Mouse (Mus musculus) cerebellum, adult 11 months (tissue): ENCODE measurements around the gene Ifna5.
"Not testable (repeated sequence)": the region's sequence is repeated elsewhere in the genome, so short reads cannot be mapped to it uniquely, and the experiment has no call there.

Source experiments
- DNase-seq: peaks from one replicate; pipeline ENCODE4 v3.0.0; 2022

The Ifna5 gene

DNA sequence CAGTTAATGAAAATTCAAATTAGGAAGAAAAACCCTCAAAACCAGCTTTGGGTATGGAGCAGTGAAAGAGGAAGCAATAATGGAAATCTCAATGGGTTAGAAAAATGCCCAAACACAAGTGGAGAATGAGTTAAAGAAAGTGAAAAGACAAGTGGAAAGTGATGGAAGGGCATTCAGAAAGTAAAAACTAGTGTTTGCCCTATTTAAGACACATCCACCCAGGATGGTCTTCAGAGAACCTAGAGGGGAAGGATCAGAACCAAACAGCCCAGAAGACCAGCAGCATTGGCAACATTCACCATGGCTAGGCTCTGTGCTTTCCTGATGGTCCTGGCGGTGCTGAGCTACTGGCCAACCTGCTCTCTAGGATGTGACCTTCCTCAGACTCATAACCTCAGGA lies at the start of gene Ifna5:
Gene Ifna5 (plus strand): TSS at position 301 of the 400 bp plus-strand sequence.
- DNase-seq = not testable (repeated sequence)

- DNase-seq = peak; percentile 61
These were observed 46.9 kb upstream of the Ifna5 start, which contains the start of gene Gm13277 for GRCm38 (mm10) chr4:88788402-88788801. TSS of gene Gm13277 (plus strand) at chr4:88788632.

- not testable (repeated sequence) for DNase-seq
These were observed 44.1 kb upstream of the Ifna5 start, which contains the start of gene Gm13278 for GRCm38 (mm10) chr4:88791250-88791649. TSS of gene Gm13278 (plus strand) at chr4:88791550.

GRCm38 (mm10) chr4:88793936-88794675 lies 41.2 kb upstream of the Ifna5 start, which contains the start of gene Gm13275:
TSS of gene Gm13275 (plus strand) at chr4:88794487.
- DNase-seq = peak; percentile 73

DNA sequence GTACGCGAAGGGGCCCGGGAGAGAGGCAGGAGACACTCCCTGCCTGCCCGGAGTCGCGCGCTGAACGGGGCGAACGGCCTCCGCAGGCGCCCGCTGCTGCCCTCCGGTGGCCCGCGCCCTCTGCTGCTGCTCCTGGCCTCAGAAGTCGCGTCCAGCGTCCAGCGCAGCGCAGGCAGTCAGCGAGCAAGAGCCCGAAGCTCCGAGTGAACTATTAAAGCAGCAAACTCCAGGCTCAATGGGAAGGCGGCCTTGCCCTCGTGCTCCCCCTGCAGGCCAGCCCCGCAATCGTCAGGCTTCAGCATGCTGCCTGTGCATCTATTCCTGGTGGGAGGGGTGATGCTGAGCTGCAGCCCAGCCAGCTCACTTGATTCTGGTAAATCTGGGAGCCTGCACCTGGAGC lies 38.2 kb upstream of the Ifna5 start, which contains the start of gene Gm13279:
Gene Gm13279 (plus strand): TSS at position 301 of the 400 bp plus-strand sequence.
- not testable (repeated sequence) for DNase-seq

GRCm38 (mm10) chr4:88799365-88799764 lies 36.0 kb upstream of the Ifna5 start, which contains the start of gene Gm13285:
TSS of gene Gm13285 (plus strand) at chr4:88799665.
- DNase-seq = not testable (repeated sequence)

DNA sequence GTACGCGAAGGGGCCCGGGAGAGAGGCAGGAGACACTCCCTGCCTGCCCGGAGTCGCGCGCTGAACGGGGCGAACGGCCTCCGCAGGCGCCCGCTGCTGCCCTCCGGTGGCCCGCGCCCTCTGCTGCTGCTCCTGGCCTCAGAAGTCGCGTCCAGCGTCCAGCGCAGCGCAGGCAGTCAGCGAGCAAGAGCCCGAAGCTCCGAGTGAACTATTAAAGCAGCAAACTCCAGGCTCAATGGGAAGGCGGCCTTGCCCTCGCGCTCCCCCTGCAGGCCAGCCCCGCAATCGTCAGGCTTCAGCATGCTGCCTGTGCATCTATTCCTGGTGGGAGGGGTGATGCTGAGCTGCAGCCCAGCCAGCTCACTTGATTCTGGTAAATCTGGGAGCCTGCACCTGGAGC lies 32.4 kb upstream of the Ifna5 start, which contains the start of gene Gm13287:
Gene Gm13287 (plus strand): TSS at position 301 of the 400 bp plus-strand sequence.
- DNase-seq = not testable (repeated sequence)

DNA sequence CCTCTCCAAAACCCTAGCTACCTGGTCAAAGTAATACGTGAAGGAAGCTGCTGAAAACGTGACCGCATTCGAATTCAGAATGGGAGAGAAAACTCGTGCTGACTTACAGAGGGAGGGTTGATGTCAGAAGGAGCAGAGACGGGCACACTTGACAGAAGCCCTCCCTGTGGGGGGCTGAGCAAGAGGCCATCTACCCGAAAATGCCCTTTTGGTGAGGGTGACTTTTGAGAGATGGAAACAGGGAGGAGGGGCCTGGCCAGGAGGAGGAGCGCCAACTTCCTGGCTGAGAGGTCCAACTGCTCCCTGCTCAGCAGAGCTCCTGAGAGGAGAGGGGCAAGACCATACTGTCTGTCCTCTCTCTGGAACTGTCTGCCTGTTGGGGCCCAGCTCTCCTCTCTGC lies 30.1 kb upstream of the Ifna5 start, which contains the start of gene Gm13288:
Gene Gm13288 (plus strand): TSS at position 301 of the 400 bp plus-strand sequence.
- not testable (repeated sequence) for DNase-seq

DNA sequence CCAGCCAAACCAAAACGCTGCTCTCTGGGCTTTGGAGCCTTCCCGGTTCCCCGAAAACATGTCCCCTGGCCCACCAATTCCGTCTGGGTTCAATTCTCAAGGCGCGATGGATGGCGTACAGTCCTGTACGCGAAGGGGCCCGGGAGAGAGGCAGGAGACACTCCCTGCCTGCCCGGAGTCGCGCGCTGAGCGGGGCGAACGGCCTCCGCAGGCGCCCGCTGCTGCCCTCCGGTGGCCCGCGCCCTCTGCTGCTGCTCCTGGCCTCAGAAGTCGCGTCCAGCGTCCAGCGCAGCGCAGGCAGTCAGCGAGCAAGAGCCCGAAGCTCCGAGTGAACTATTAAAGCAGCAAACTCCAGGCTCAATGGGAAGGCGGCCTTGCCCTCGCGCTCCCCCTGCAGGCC lies 29.6 kb upstream of the Ifna5 start:
- peak; percentile 17 for DNase-seq

GRCm38 (mm10) chr4:88815928-88816327 lies 19.4 kb upstream of the Ifna5 start, which contains the start of gene Ifna7:
TSS of gene Ifna7 (plus strand) at chr4:88816228.
- DNase-seq = no peak

DNA sequence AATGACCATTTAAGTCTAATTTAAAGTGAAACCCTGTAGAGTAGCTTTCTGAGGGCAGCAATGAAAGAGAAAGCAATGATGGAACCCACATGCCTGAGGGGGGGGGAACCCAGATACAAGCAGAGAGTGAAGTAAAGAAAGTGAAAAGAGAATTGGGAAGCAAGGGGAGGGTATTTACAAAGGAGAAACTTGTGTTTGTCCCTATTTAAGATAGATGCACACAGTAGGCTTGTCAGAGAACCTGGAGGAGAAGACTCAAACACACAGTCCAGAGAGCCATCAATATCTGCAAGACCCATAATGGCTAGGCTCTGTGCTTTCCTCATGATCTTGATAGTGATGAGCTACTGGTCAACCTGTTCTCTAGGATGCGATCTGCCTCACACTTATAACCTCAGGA lies 15.7 kb upstream of the Ifna5 start, which contains the start of gene Ifna11:
Gene Ifna11 (plus strand): TSS at position 301 of the 400 bp plus-strand sequence.
- DNase-seq = no peak

DNA sequence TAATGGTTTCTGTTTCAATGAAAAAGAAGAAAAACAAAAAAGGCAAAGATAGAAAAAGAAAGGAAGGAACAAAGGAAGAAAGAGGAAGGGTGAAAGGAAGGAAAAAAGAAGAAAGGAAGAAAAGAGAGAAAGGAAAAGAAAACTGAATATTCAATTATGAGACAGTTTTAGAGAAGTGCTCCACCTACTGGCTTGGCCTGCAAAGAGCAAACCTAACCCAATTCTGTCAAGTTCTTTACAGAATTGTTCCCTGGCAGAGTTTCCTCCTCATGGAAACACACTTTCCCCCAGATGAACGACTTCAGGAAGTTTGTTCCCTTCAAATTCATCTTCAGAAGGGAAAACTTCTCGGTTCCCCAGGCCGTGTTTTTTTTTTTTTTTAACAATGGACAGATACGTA lies 12.3 kb upstream of the Ifna5 start:
- DNase-seq = no peak

GRCm38 (mm10) chr4:88827116-88827515 lies 8.2 kb upstream of the Ifna5 start, which contains the start of gene Ifna6:
TSS of gene Ifna6 (plus strand) at chr4:88827416.
- DNase-seq = not testable (repeated sequence)

DNA sequence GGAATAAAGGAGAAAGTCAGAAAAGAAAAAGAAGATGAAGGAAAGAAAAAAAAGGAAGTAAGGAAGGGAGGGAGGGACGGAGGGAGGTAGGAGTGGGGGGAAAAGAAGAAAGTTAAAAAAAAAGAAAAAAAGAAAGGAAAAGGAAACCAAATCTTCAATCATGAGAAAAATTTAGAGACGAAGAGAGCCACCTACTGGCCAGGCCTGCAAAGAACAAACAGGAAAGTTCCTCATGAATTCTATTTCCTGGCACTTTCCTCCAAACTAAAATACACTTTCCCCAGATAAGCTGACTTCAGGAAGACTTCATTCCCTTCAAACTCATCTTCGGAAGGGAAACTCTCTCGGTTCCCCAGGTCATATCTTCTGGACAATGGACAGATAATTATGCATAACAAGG lies 4.8 kb upstream of the Ifna5 start:
- no peak for DNase-seq

DNA sequence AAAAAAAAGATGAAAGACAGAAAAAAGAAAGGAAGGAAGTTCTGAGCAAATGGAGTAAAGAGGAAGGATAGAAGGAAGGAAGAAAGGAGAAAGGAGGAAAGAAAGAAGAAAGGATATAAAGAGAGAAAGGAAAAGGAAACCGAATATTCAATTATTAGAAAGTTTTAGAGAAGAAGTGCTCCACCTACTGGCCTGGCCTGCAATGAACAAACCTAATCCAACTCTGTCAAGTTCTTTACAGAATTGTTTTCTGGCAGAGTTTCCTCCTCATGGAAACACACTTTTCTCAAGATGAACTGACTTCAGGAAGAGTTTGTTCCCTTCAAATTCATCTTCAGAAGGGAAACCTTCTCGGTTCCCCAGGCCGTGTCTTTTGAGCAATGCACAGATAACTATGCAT lies 3.5 kb downstream of the Ifna5 start:
- no peak for DNase-seq

GRCm38 (mm10) chr4:88840058-88840457 lies 4.7 kb downstream of the Ifna5 start:
- DNase-seq = no peak

GRCm38 (mm10) chr4:88841438-88841911 lies 6.2 kb downstream of the Ifna5 start, which contains the start of gene Ifna4:
TSS of gene Ifna4 (plus strand) at chr4:88841861.
- no peak for DNase-seq

- DNase-seq = no peak
These were observed 10.0 kb downstream of the Ifna5 start for GRCm38 (mm10) chr4:88845334-88845733.

DNA sequence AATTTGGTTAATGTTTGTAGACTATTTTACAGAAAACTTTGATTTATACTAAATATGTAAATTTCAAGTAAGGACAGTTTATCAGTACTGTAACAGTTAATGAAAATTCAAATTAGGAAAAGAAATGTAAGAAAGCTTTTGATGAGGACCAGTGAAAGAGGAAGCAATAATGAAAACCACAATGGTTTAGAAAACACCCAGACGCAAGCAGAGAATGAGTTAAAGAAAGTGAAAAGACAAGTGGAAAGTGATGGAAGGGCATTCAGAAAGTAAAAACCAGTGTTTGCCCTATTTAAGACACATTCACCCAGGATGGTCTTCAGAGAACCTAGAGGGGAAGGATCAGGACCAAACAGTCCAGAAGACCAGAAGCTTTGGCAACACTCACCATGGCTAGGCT lies 14.4 kb downstream of the Ifna5 start, which contains the start of gene Ifna1:
Gene Ifna1 (plus strand): TSS at position 390 of the 400 bp plus-strand sequence.
- no peak for DNase-seq

GRCm38 (mm10) chr4:88851026-88851763 lies 15.9 kb downstream of the Ifna5 start:
- DNase-seq = no peak

GRCm38 (mm10) chr4:88859214-88859613 lies 23.9 kb downstream of the Ifna5 start:
- DNase-seq = no peak

GRCm38 (mm10) chr4:88863309-88863708 lies 28.0 kb downstream of the Ifna5 start:
- DNase-seq = no peak

GRCm38 (mm10) chr4:88864599-88864998 lies 29.3 kb downstream of the Ifna5 start:
- DNase-seq = no peak
